Mouse (Mus musculus) limb, embryonic 13.5 days (tissue): ENCODE measurements at regions not wholly inside any gene's neighbourhood (a gene's known extent, or its start where the extent isn't known, plus 50 kb on each side); places are given as distances from the start of the nearest gene placed in this dataset.

Source experiments
- ATAC-seq: fragments of 200-750 bp; cut with Nextera tagmentation; 2 replicates; pipeline ENCODE4 v1.8.0; 2017; ENCODE audit warnings: low read depth, moderate number of reproducible peaks, moderate TSS enrichment; ENCODE audit not compliant: low FRiP score
- H3K27ac ChIP-seq: fragments of 300-500 bp; sonication (generic); 2 replicates; pipeline ENCODE4 v1.5.1; 2015; ENCODE audit warnings: inconsistent platforms, mild to moderate bottlenecking, moderate library complexity
- H3K27me3 ChIP-seq: fragments of 300-500 bp; sonication (generic); 2 replicates; pipeline ENCODE4 v1.6.1; 2015; ENCODE audit warnings: mild to moderate bottlenecking, inconsistent platforms
- H3K36me3 ChIP-seq: fragments of 300-500 bp; sonication (generic); 2 replicates; pipeline ENCODE4 v1.6.1; 2015; ENCODE audit warnings: inconsistent platforms, mild to moderate bottlenecking, moderate library complexity
- H3K4me1 ChIP-seq: fragments of 300-500 bp; sonication (generic); 2 replicates; pipeline ENCODE4 v1.6.1; 2015; ENCODE audit warnings: inconsistent platforms
- H3K4me2 ChIP-seq: fragments of 300-500 bp; sonication (generic); replicated peaks from 2 replicates; pipeline ENCODE4 v1.6.1; 2015; ENCODE audit warnings: inconsistent platforms, mild to moderate bottlenecking, moderate library complexity
- H3K4me3 ChIP-seq: fragments of 300-500 bp; sonication (generic); 2 replicates; pipeline ENCODE4 v1.5.1; 2015; ENCODE audit warnings: moderate library complexity, mild to moderate bottlenecking, inconsistent platforms
- H3K9ac ChIP-seq: fragments of 300-500 bp; sonication (generic); 2 replicates; pipeline ENCODE4 v1.6.1; 2015; ENCODE audit warnings: mild to moderate bottlenecking, inconsistent platforms
- H3K9me3 ChIP-seq: fragments of 300-500 bp; sonication (generic); 2 replicates; pipeline ENCODE4 v1.6.1; 2016; ENCODE audit warnings: inconsistent platforms
- WGBS: fragments of 180-500 bp; shearing (Covaris S2); methylation state at CpG from one replicate; pipeline ENCODE4 v1.1.7; 2015; 5-methylcytosine and 5-hydroxymethylcytosine counted together

DNA sequence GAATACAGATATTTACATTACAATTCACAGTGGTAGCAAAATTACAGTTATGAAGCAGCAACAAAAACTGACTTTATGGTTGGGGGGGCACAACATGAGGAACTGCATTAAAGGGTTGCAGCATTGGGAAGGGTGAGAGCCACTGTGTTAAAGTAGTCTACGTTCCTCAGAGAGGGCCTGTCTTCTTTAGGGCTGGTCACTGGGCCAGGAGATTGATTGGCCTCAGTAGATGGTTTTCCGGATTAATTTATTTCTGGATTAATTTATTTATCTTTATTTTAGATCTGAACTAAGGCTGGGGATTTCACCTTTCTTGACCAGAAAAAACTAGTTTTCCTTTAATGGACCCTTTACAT is 62.6 kb upstream of the Zdhhc17 start:
- 60% methylated on average over 2 of the region's 2 CpGs for WGBS
- no peaks in the 10 kb centered on the region for H3K27me3 ChIP-seq
- H3K9ac ChIP-seq: no peak overlapping the region
- H3K36me3 ChIP-seq: no peaks in the 10 kb centered on the region
- peaks cover 8% of the 10 kb centered on the region; the same call in 1 of the 2 replicates for H3K4me1 ChIP-seq
- H3K4me3 ChIP-seq: no peak overlapping the region
- H3K27ac ChIP-seq: no peak overlapping the region
- no peak overlapping the region for H3K4me2 ChIP-seq
- H3K9me3 ChIP-seq: 0 out of 2 replicates have a peak, but pooled peaks cover 4% of the 10 kb centered on the region
- no peak for ATAC-seq

DNA sequence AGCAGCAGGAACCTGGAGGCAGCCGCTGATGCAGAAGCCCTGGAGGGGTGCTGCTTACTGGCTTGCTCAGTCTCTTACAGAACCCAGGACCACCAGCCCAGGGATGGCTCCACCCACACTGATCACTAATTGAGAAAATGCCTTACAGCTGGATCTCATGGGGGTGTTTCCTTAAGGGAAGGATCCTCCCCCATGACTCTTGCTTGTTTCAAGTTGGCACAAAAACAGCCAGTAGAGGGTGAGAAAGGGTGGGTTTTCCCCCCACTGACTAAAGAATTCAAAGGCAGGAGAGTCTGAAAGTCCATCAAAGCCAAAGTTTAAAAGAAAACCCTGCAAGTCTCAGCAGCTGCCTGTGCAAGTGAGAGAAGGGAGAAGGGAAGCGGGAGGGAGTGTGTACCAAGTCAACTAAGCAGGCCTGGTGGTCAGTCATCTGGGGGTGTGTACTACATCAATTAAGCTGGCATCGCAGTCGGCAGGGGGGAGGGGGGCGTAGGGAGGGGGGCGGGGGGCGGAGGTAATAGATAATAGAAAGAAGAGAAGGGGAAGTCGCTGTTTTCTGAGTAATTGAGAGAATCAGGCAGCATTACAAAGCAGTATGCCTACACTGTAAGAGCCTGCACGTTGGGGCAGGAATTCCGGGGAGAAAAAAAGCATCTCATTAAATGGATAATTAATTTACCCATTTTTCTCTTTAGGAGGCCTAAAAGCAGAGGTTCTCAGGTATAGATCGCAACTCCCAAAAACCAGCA is 62.0 kb upstream of the Zdhhc17 start:
- H3K4me2 ChIP-seq: no peak overlapping the region
- no peaks in the 10 kb centered on the region for H3K36me3 ChIP-seq
- 14% methylated on average over 10 of the region's 11 CpGs for WGBS
- H3K9me3 ChIP-seq: 0 out of 2 replicates have a peak, but pooled peaks cover under 1% of the 10 kb centered on the region
- H3K27me3 ChIP-seq: no peaks in the 10 kb centered on the region
- ATAC-seq: no peak; the same call in 1 of the 2 replicates
- no peak overlapping the region for H3K9ac ChIP-seq
- H3K27ac ChIP-seq: no peak overlapping the region
- no peak overlapping the region for H3K4me3 ChIP-seq
- H3K4me1 ChIP-seq: peaks cover 8% of the 10 kb centered on the region; the same call in 1 of the 2 replicates

DNA sequence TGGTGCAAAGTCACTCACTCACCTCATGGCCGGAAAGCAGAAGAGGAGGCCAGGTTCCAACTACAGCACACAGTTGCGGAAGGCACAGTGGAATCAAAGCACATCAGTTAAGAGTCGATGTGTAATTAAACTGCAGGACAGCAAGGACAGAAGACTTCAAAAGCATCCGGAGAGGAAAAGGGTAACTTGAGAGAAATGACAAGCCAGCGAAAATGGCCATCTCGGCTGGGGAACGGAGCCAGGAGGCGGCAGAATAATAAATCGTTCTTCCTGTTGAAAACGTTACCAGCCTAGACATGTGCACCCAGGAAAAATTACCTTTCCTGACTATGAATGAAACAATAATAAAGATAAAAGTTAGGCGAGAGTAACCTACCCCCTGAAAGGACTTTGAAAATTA is 56.2 kb upstream of the Zdhhc17 start:
- Histone ChIP-seq H3K4me2 (no peak overlapping the region), H3K9ac (no peak overlapping the region), H3K27me3 (no peaks in the 10 kb centered on the region), H3K27ac (no peak overlapping the region), H3K36me3 (no peaks in the 10 kb centered on the region), H3K9me3 (no peaks in the 10 kb centered on the region), H3K4me1 (no peaks in the 10 kb centered on the region), H3K4me3 (no peak overlapping the region)
- 46% methylated on average over 11 of the region's 11 CpGs for WGBS
- ATAC-seq: no peak

DNA sequence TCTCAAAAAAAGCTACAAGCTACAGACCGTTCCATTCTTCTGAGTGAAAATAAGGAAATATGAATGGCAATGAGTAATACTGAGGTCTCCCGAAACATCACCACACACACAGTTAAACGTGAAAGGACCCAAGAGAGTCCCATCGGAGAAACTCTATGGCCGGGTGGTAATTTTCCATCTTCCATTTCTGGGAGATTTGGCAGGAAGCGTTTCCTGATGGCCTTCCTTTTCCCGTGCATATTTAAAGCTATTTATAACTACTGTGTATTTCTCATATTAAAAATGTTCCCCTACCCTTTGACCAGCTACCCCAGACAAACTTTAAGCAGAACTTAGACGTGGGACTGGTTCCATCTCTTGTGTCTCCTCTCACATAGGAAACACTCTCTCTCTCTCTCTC is 50.7 kb upstream of the Zdhhc17 start:
- no peaks in the 10 kb centered on the region for H3K27me3 ChIP-seq
- H3K27ac ChIP-seq: no peak overlapping the region
- no peaks in the 10 kb centered on the region for H3K36me3 ChIP-seq
- no peak overlapping the region for H3K4me3 ChIP-seq
- no peak overlapping the region for H3K9ac ChIP-seq
- no peaks in the 10 kb centered on the region for H3K4me1 ChIP-seq
- H3K9me3 ChIP-seq: no peaks in the 10 kb centered on the region
- H3K4me2 ChIP-seq: no peak overlapping the region
- 87% methylated on average over 8 of the region's 8 CpGs for WGBS
- ATAC-seq: no peak
